Mouse (Mus musculus) left cerebral cortex, postnatal 4 days (tissue): ENCODE measurements at regions not wholly inside any gene's neighbourhood (a gene's known extent, or its start where the extent isn't known, plus 50 kb on each side); places are given as distances from the start of the nearest gene placed in this dataset.

Experiments used
- DNase-seq: peaks from one replicate; pipeline ENCODE4 v3.0.0-alpha.2; 2022
- intact Hi-C: fragments of 180-260 bp; cut with DNase I; formaldehyde crosslinking; loops from one replicate; pipeline ENCODE4 v1.15.1; 2025

- intact Hi-C loops, result no loop called here
- DNase-seq, result no peak
Observed at GRCm38 (mm10) chr17:49377626-49378025, 50.5 kb upstream of the Mocs1 start.
